Mouse (Mus musculus) megakaryocyte, embryonic 14.5 days (primary cell): Measurements from ENCODE around the gene Dicer1. TPM values are rescaled to one million over a fixed set of nuclear protein-coding genes. Genes with fewer than 3 reads are reported as not detected.

ENCODE experiments used
- H3K27me3 ChIP-seq: replicated peaks from 2 replicates; pipeline ENCODE3; 2012; ENCODE audit warnings: inconsistent platforms
- H3K36me3 ChIP-seq: replicated peaks from 2 replicates; pipeline ENCODE3; 2012; ENCODE audit warnings: low read length, inconsistent platforms, mixed read lengths
- H3K4me1 ChIP-seq: 2 replicates; pipeline ENCODE4 v1.6.1; 2012; ENCODE audit warnings: inconsistent platforms
- H3K4me3 ChIP-seq: replicated peaks from 2 replicates; pipeline ENCODE3; 2012; ENCODE audit warnings: moderate library complexity, mild to moderate bottlenecking, inconsistent platforms
- H3K9me3 ChIP-seq: 2 replicates; pipeline ENCODE4 v1.6.1; 2012; ENCODE audit warnings: inconsistent platforms
- FLI1 ChIP-seq: IDR thresholded peaks from 2 replicates; pipeline ENCODE4 v1.6.1; 2012; ENCODE audit warnings: low read length, inconsistent platforms, mixed read lengths
- GATA1 ChIP-seq: IDR thresholded peaks from 3 replicates; pipeline ENCODE4 v1.6.1; 2012; ENCODE audit warnings: mixed read lengths, low read length, inconsistent platforms, borderline replicate concordance
- polyA plus RNA-seq: library from polyadenylated mRNA; stranded (reverse); fragments of >175 nt; gene quantifications from 2 replicates; pipeline ENCODE4 v1.2.3, GENCODE M21; 2012; ENCODE audit warnings: low replicate concordance; ENCODE audit not compliant: insufficient read depth

The Dicer1 gene
- polyA plus RNA-seq, 1 experiment = 5.8 TPM

GRCm38 (mm10) chr12:104765761-104766160, 14.0 kb upstream of the Dicer1 start:
- Histone ChIP-seq H3K4me3 (no peak overlapping the region), H3K9me3 (no peaks in the 10 kb centered on the region), H3K4me1 (peaks cover 37% of the 10 kb centered on the region), H3K36me3 (no peaks in the 10 kb centered on the region), H3K27me3 (peaks cover 70% of the 10 kb centered on the region)
- TF ChIP-seq FLI1 (no peak), GATA1 (no peak)

- TF ChIP-seq FLI1 (no peak), GATA1 (no peak)
- Histone ChIP-seq H3K4me3 (no peak overlapping the region), H3K4me1 (peaks cover 43% of the 10 kb centered on the region)
These were observed 13.4 kb upstream of the Dicer1 start for GRCm38 (mm10) chr12:104765116-104765515.

GRCm38 (mm10) chr12:104763918-104764317, 12.2 kb upstream of the Dicer1 start:
- Histone ChIP-seq H3K4me1 (peaks cover 55% of the 10 kb centered on the region), H3K9me3 (peaks cover 3% of the 10 kb centered on the region), H3K27me3 (peaks cover 54% of the 10 kb centered on the region), H3K36me3 (no peaks in the 10 kb centered on the region), H3K4me3 (no peak overlapping the region)
- TF ChIP-seq FLI1 (no peak), GATA1 (no peak)

More at GRCm38 (mm10) chr12:104765116-104765515, 13.4 kb upstream of the Dicer1 start:
- Histone ChIP-seq H3K36me3 (no peaks in the 10 kb centered on the region), H3K9me3 (no peaks in the 10 kb centered on the region), H3K27me3 (peaks cover 65% of the 10 kb centered on the region)

GRCm38 (mm10) chr12:104761411-104761810, 9.7 kb upstream of the Dicer1 start:
- Histone ChIP-seq H3K9me3 (peaks cover 15% of the 10 kb centered on the region), H3K4me1 (peaks cover 56% of the 10 kb centered on the region), H3K36me3 (peaks cover 2% of the 10 kb centered on the region), H3K4me3 (no peak overlapping the region), H3K27me3 (peaks cover 44% of the 10 kb centered on the region)
- no peak for TF ChIP-seq GATA1
- TF ChIP-seq FLI1 = no peak

GRCm38 (mm10) chr12:104758066-104758465, 6.3 kb upstream of the Dicer1 start:
- Histone ChIP-seq H3K9me3 (peaks cover 15% of the 10 kb centered on the region), H3K4me3 (no peak overlapping the region), H3K4me1 (peaks cover 50% of the 10 kb centered on the region), H3K27me3 (peaks cover 18% of the 10 kb centered on the region), H3K36me3 (peaks cover 2% of the 10 kb centered on the region)
- no peak for TF ChIP-seq FLI1
- TF ChIP-seq GATA1 = no peak

GRCm38 (mm10) chr12:104753686-104754085, 1.9 kb upstream of the Dicer1 start:
- Histone ChIP-seq H3K4me3 (no peak overlapping the region), H3K36me3 (peaks cover 14% of the 10 kb centered on the region), H3K27me3 (peaks cover 12% of the 10 kb centered on the region), H3K4me1 (peaks cover 59% of the 10 kb centered on the region), H3K9me3 (peaks cover 10% of the 10 kb centered on the region)
- no peak for TF ChIP-seq GATA1
- TF ChIP-seq FLI1 = no peak

GRCm38 (mm10) chr12:104751331-104751813, 380 bp downstream of the Dicer1 start:
- TF ChIP-seq GATA1 = no peak
- no peak for TF ChIP-seq FLI1
- Histone ChIP-seq H3K27me3 (no peaks in the 10 kb centered on the region), H3K4me3 (peak overlapping the region; percentile 95), H3K36me3 (peaks cover 21% of the 10 kb centered on the region), H3K9me3 (no peaks in the 10 kb centered on the region), H3K4me1 (peaks cover 63% of the 10 kb centered on the region)

GRCm38 (mm10) chr12:104748946-104749345, 2.8 kb downstream of the Dicer1 start:
- no peaks in the 10 kb centered on the region for H3K27me3 ChIP-seq
- TF ChIP-seq GATA1 = no peak
- TF ChIP-seq FLI1 = no peak
- no peaks in the 10 kb centered on the region for H3K9me3 ChIP-seq
- H3K36me3 ChIP-seq = peaks cover 36% of the 10 kb centered on the region
- H3K4me3 ChIP-seq = no peak overlapping the region
- H3K4me1 ChIP-seq = peaks cover 64% of the 10 kb centered on the region

GRCm38 (mm10) chr12:104747252-104747651, 4.5 kb downstream of the Dicer1 start:
- H3K27me3 ChIP-seq = no peaks in the 10 kb centered on the region
- no peak overlapping the region for H3K4me3 ChIP-seq
- TF ChIP-seq FLI1 = no peak
- TF ChIP-seq GATA1 = no peak
- no peaks in the 10 kb centered on the region for H3K9me3 ChIP-seq
- H3K36me3 ChIP-seq = peaks cover 41% of the 10 kb centered on the region
- peaks cover 70% of the 10 kb centered on the region for H3K4me1 ChIP-seq

- H3K4me1 ChIP-seq = peaks cover 76% of the 10 kb centered on the region
- TF ChIP-seq GATA1 (no peak), FLI1 (no peak)
These were observed 5.2 kb downstream of the Dicer1 start for GRCm38 (mm10) chr12:104746601-104747000.

GRCm38 (mm10) chr12:104743687-104744086, 8.1 kb downstream of the Dicer1 start:
- H3K27me3 ChIP-seq = no peaks in the 10 kb centered on the region
- peaks cover 71% of the 10 kb centered on the region for H3K4me1 ChIP-seq
- H3K9me3 ChIP-seq = no peaks in the 10 kb centered on the region
- H3K36me3 ChIP-seq = peaks cover 37% of the 10 kb centered on the region
- no peak for TF ChIP-seq GATA1
- TF ChIP-seq FLI1 = no peak
- H3K4me3 ChIP-seq = no peak overlapping the region

More at GRCm38 (mm10) chr12:104746601-104747000, 5.2 kb downstream of the Dicer1 start:
- Histone ChIP-seq H3K27me3 (no peaks in the 10 kb centered on the region), H3K9me3 (no peaks in the 10 kb centered on the region), H3K36me3 (peaks cover 41% of the 10 kb centered on the region), H3K4me3 (no peak overlapping the region)
